Mouse (Mus musculus) kidney, adult 9 months (tissue): Measurements from ENCODE around the gene E330009J07Rik.

Source experiments
- DNase-seq: peaks from one replicate; pipeline ENCODE4 v3.0.0; 2022

The E330009J07Rik gene

GRCm38 (mm10) chr6:40436047-40436483, at the start of gene E330009J07Rik:
TSS of gene E330009J07Rik (minus strand) at chr6:40436135.
- peak; percentile 81 for DNase-seq

GRCm38 (mm10) chr6:40482318-40482717, 46.4 kb upstream of the E330009J07Rik start:
- DNase-seq = no peak

GRCm38 (mm10) chr6:40479705-40480104, 43.8 kb upstream of the E330009J07Rik start:
- no peak for DNase-seq

DNA sequence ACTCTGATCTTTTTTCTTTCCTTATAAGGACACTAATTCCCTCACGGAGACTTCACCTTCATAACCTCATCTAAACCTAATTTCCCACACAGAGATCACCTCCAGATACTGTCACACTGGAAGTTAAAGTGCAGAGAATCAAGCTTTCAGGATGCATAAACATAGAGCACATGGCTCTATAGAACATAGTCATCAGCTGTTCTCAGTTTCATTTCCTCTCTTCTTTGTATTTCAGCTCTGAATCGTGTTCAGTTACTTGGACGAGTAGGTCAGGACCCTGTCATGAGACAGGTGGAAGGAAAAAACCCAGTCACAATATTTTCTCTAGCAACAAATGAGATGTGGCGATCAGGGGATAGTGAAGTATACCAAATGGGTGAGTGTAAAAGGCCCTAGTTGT, 40.2 kb upstream of the E330009J07Rik start:
- no peak for DNase-seq

DNA sequence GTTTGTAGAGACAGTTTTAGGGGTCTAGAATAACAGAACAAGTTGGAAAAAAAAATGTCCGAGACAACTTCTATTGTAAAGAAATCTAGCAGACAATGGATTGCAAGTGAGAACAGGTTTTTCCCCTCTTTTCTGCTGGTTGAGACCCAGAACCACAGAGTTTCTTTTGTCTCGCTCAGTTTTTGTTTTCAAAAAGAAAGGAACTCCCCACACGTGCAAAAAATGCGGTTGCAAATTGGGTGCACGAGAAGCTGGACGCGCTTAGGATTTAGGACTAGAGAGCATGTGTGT, 35.7 kb upstream of the E330009J07Rik start:
- peak; percentile 5 for DNase-seq

GRCm38 (mm10) chr6:40470916-40471719, 35.2 kb upstream of the E330009J07Rik start, which contains the start of gene Ssbp1:
TSS of gene Ssbp1 (plus strand) at chr6:40471352.
- peak; percentile 95 for DNase-seq

- DNase-seq = no peak
Measured at GRCm38 (mm10) chr6:40465710-40466109, 29.8 kb upstream of the E330009J07Rik start.

DNA sequence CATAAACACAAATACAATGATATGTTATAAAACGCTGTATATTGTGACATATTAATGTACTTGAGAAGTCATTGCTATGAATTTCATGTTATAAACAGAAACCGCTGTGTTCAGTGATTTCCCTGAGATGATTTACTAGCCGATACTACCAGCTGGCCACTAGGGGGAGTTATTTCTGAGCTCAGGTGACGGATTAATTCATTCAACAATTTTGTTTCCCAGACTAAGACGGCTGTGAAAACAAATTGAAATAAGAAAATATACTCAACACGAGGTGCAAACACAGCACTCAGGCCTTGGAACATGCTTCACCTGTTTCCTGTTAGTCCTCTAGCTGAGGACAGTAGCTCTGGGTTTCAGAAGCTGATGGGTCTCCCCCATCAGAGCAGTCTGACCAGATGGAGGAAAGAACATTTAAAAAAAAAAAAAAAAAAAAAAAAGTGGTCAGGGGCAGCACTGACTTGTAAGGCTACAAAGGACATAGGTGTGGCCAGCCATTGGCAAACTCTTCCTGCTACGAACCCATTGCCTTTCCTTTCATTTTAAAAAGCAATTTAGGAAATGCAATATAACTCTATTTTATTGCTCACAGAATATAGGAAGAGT, 18.6 kb upstream of the E330009J07Rik start:
- DNase-seq = peak; percentile 15

- DNase-seq = no peak
Measured at GRCm38 (mm10) chr6:40448626-40449025, 12.7 kb upstream of the E330009J07Rik start.

DNA sequence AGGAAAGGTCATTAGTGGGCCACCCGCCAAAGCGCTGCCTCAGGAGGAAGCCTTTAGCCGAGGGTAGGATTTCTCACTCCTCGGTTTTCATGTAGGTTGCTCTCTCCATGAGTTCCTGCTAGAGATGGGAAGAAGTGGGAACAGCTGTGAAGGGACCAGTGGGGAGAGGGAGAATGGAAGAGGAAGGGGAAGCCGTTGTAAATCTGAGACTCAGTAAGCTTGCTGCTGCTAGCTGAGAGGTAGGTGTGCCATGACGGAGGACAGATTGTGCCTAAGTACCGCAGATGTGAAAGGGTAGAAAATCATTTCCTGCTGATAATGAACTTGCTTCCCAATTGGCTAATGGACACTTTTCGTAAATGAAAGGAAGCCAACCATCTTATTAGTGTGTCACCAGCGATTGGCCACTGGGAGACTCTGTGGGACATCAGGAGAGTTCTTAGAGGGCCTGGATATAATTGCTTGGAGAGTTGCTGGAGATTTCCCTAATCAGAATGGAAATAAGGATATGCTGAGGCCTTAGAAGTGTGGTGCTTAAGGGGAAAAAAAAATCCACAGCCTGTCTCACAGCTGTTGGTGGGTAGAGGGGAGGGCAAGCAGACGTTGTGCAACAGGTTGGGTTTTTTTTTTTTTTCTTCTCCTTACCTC, 7.5 kb upstream of the E330009J07Rik start:
- no peak for DNase-seq

- no peak for DNase-seq
Measured at GRCm38 (mm10) chr6:40441755-40442154, 5.8 kb upstream of the E330009J07Rik start.

DNA sequence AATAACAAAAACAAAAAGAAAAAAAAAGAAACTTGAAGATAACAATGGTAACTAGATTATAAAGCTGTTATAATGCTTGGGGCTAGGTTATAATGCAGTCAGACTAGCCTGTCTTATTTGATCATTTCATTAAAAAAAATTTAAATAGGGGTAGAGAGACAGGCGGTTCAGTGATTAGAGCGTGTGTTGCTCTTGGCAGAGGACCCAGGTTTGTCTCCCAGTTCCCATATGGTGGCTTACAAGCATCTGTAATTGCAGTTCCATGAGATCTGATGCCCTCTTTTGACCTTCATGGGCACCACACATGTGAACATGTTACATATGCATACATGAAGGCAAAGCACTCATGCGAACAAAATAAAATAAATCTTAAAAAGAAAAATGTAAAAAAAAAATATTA, 5.3 kb upstream of the E330009J07Rik start:
- DNase-seq = no peak

- no peak for DNase-seq
Measured at GRCm38 (mm10) chr6:40439731-40440130, 3.8 kb upstream of the E330009J07Rik start.

- DNase-seq = no peak
Measured at GRCm38 (mm10) chr6:40438936-40439335, 3.0 kb upstream of the E330009J07Rik start, which contains the start of gene Wee2. TSS of gene Wee2 (plus strand) at chr6:40439088.

- peak; percentile 19 for DNase-seq
Measured at GRCm38 (mm10) chr6:40435151-40436046, 536 bp downstream of the E330009J07Rik start.

GRCm38 (mm10) chr6:40434697-40435096, 1.2 kb downstream of the E330009J07Rik start:
- DNase-seq = no peak

DNA sequence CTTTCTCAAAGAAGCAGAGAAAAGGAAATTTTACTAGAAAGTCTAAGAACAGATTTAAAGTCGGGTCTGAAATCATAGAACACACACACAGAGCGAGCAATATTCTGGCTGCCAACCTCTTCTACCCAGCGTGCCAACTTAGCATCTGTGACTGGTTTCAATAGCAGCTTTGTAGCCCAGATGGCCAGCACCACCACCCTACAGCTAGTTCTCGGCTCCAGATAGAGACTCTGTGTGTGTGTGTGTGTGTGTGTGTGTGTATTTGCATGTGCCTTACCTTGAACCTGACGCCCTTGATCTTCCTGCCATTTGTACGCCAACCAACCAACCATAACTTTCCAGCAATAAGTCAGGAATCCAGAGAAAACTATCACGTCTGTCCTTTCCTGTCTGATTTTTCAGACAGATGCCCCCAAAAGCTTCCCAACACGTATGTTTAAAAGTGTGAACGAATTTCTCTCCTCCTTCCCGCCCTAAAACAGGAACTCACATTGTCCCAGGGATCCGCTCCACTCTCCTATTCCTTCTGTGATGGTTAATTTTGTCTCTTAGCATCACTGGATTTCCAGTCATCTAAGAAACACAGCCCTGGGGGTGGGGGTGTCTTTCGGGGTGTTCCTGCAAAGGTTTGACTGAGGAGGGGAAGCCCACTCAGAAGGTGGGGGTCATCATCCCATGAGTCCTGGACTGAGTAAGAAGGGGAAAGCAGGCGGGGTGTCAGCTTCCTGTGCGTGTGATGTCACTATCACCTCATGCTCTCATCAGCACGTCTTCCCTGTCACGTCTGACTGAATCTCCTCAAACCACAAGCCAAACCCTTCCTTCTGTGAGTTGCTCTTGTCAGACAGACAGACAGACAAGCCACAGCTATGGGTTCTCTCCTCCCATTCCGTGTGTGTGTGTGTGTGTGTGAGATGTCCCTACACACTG, 3.3 kb downstream of the E330009J07Rik start:
- DNase-seq = no peak

GRCm38 (mm10) chr6:40431812-40432211, 4.1 kb downstream of the E330009J07Rik start:
- DNase-seq = no peak

GRCm38 (mm10) chr6:40431356-40431755, 4.6 kb downstream of the E330009J07Rik start:
- DNase-seq = peak; percentile 12

- DNase-seq = no peak
Measured at GRCm38 (mm10) chr6:40430878-40431277, 5.1 kb downstream of the E330009J07Rik start.

- no peak for DNase-seq
Measured at GRCm38 (mm10) chr6:40430251-40430650, 5.7 kb downstream of the E330009J07Rik start.

DNA sequence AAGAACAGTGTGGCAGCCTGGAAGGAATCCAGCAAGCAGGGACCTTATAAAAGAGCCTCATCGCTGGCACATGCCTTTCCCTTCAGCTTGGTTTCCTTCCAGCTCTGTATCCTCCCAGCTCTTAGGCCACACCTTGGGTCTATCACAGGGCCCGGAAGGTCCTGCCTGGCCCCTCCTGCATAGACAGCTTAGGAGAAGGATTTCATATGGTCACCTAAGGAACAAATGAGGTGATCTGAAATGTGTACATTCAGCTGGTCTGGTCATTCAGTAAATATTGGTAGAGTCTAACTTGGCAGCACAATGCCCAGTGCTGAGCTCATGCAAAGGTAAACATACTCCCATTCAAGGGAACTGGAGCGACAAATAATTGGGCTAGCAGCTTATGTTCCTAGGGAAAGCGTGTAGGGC, 6.4 kb downstream of the E330009J07Rik start:
- no peak for DNase-seq
